Mouse (Mus musculus) erythroid progenitor cell, adult 5-6 weeks (primary cell): ENCODE measurements around the gene Ctnnbl1. TPM values are rescaled to one million over a fixed set of nuclear protein-coding genes. Genes with fewer than 3 reads are reported as not detected.

Experiments
- ATAC-seq: replicated peaks from 2 replicates; pipeline ENCODE4 v1.8.0; 2016; ENCODE audit warnings: moderate number of reproducible peaks, mild to moderate bottlenecking, moderate TSS enrichment, inconsistent platforms; ENCODE audit not compliant: poor library complexity, low FRiP score, severe bottlenecking
- total RNA-seq, 2 experiments: library from RNA; stranded (forward) in 1 of 2; stranded (reverse) in 1 of 2; fragments of 150-400 nt in 1 of 2; fragments of 186-747, 209-891 nt in 1 of 2; gene quantifications; 2 replicates each; pipeline versions ENCODE4 v1.2.3 to v1.2.4; 2015 to 2017; ENCODE audit warnings: low replicate concordance in 2 of 2

Ctnnbl1 gene
- total RNA-seq, 2 experiments from 2014 or later, result 4.2 to 9.5 TPM

DNA sequence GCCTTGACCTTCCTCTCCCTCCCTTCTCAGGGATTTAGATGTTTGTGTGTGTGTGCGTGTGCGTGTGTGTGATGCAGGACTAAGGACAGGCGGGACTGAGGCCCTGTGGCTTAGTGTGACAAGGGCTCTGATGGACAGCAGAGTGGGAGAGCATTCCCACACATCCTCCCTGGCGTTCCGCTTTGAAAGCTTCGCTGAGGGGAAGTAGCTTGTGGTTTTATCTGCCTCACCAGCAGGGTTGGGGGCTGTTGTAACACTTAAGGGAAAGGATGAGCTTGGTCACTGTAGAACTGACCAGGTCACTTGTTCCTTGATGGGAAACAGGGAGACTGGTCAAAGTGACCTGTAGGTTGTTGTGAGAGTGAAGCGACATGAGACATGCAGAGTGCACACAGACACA lies 121.1 kb downstream of the Ctnnbl1 start:
- ATAC-seq, result no peak

DNA sequence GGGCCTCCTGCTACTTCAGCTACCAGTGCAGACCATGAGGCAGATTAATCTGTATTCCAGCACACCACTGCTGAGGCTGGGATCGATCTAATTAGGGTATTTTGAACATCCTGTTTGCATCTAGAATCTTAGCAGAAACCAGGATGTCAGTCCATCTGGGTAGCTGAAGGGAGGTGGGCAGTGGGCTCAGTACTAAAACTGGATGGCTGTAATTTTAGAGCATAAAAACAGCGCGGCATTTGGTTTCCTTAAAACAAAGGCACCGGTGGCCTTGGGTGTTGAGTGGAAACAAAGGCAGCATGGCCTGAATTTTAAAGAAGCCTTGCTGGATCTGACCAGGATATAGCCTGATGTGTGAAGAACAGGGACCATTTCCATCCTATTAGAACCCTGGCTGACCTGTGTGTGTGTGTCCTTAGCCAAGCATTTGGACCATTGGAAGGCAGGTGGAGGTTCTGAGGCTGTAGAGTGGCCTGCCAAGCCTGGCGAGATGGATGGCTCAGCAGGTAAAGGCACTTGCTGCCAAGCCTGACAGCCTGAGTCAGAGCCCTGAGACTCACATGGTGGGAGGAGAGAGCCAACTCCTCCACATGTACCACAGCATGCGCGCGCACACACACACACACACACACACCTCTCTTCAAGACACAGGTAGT lies 122.0 kb downstream of the Ctnnbl1 start:
- ATAC-seq, result no peak

DNA sequence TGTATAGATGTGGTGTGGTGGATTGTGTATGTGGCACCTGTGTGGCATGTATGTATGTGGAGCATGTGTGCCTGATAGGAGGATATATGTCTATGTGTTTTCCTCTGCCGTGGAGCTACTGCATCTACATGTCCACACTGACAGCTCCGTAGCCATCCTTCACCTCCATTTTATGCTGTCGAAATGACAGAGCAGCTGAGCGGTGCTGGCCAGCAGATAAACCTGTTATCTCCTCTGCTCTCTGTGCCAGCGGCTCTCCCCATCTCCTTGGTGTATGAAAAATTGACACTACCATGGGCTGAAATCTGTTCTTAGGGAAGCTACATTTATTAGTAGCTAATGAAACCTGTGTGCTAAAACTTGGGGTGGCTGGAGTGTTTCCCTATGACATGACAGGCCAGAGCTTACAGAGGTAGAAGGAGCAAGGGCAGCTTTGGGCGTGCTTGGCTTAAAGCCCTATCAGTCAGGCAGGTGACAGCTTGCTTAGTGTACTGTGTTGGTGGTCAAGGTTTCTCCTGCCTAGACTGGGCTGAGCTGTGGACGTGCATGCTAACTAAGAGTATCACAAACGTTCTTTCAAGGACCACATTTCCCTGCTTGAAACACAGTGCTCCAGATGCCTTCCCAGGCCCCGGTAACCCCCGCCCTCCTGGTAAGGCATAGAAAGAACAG lies 124.2 kb downstream of the Ctnnbl1 start:
- no peak for ATAC-seq

DNA sequence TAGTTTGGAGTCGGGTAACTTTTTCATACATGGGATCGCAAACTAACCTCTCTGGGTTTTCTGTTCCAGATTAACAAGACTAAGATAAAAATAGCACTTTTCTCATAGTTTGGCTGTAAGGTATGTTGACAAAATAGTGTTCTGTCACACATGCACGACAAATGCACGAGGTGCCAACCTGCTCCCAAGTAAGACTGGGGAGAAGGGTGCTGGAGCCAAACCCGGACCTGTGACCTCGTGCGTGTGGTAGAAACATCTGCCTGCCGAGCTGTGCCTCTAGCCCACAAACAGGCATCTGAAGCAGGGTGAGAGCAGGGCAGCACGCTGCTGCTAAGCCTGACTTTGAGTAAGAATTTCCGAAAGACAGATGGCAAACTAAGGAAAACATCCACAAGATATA lies 125.1 kb downstream of the Ctnnbl1 start:
- ATAC-seq, result no peak

DNA sequence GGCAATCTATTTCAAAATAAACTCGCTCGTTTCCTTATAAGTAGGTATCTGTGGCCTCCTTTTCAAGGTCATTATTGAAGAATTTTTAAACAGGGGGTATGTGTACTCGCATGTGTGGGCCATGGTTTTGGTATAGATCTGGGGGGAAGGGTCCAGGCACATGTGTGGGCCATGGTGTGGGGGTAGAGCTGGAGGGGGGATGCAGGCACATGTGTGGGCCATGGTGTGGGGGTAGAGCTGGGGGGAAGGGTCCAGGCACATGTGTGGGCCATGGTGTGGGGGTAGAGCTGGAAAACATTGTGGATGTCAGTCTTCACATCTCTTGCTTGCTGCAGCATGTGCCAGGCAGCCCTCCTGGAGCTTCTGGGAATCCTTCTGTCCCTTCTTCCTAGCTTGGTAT lies 129.9 kb downstream of the Ctnnbl1 start:
- ATAC-seq, result no peak

DNA sequence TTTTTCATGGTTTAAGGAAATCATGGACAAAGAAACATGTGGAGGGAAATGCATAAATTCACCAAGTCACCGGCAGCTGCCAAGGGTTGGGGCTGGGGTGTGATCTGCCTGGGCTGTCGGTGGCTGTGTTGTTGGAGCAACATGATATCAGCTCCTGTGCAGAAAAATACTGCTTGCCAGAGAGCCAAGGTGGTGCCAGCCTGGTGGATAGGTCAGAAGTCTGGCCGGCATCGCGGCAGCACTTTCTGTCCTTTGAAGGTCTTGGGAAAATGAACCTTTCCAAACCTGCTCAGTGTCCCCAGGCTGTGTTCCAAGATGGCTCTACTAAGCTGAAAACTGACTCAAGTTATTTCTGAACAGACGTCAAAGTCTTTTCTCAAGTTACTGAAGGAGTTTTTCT lies 133.0 kb downstream of the Ctnnbl1 start:
- ATAC-seq, result no peak

DNA sequence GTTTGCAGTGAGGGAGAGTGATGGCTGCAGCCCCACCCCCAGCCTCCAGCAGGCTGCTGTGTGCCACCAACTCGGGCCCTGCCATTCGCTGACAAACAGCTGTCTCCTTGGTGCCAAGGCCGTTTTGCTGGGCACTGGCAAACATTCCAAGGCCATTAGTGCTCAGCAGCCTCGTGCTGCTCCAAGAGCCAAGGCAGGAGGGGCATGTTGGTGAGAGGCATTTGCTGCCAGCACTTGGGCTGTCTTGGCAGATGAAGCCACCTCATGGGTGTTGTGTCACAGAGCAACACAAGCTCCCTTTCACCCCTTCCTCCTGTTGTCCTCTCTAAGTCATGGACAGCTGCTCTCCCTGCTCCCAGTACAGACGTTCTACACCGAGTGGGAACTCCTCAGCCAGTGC lies 136.0 kb downstream of the Ctnnbl1 start:
- ATAC-seq, result no peak

DNA sequence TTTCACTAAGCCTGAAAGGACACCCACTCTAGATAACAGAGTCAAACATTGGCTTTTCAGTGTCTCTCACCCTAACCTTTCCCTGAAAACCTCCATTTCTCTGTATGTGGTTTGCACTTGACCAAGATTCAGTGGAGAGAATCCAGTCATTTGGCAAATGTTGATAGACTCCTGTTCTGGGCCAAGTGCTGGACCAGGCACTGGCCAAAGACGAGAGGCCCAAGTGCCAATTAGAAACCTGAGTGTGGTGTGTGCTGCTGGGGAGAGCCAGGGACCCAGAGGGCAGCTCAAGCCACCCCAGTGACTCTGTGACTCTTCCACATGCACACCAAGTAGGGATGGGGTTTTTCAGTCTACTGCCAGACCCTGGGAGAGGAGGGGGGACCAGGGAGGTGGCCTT lies 136.5 kb downstream of the Ctnnbl1 start:
- ATAC-seq, result no peak

DNA sequence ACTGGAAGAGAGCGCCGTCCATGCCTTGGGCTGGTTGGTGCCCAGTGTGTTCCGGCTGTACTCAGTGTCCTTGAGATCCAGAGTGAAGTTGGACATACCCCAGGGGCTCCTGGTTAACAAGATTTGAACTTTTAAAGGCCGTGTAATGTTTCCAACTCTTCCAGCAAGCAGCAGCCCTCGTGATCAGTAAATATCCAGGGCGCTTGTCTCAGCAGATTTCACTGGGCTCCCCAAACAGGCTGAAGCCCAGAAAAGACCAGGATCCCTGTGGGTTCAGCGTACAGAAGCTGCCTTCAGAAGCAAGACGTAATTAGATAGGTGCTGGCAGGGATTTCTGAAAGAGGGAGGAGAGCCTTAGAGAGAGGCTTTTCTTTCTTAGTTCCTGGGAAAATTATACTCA lies 137.9 kb downstream of the Ctnnbl1 start:
- no peak for ATAC-seq

DNA sequence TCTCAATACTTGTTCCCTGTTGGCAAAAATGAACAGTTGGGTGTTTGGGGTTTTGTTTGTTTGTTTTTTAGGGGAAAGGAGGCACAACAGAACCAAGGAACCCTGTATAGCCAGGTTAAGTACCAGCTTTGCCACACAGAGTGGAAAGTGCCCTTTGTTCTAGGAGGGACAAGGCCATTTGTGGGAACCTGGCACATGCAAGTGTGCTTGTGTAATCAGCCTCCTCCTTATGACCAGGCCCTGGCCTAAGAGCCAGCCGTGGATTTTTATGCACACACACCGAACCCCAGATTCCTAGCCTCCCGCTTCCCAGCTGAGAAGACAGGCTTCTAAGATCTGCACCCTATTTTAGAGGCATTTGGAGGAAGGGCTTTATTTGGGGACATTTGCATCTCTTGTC lies 140.2 kb downstream of the Ctnnbl1 start:
- ATAC-seq, result no peak

DNA sequence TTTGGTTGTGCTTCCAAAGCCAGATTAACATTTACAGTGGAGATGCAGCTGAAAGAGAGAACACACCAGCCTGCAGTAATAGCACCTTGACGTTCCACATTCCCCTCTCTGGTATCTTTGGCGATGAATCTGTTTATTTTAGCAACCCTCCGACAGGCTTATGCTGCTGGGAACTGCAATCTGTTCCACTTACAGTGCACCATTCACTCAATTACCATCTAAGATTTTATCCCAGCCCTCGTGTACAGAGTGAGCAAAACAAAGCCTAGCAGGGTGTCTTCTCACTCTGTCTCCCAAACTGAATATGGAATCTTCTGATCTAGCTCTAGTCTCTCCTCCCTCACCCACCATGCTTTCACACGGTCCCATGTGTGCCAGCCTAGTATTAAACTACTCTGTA lies 140.8 kb downstream of the Ctnnbl1 start:
- no peak for ATAC-seq

DNA sequence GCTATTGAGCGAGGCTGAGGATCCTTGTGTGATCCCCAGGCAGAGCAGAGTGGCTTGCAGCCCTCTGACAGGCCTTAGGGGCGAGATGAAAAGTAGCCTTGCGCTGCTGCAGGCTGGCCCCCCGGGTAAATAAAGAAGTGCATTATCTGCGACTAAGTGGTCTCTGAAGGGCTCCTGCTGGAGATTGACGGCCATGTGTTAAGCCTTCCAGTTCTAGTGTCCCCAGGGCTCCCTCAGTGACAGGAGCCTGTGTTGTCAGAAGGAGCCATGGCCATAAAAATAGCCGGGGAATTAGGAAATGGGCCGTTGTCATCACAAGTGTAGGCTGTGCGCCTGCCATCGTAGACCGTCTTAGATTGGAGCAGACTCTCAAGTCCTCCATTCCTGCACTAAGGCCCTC lies 144.7 kb downstream of the Ctnnbl1 start:
- ATAC-seq, result no peak

DNA sequence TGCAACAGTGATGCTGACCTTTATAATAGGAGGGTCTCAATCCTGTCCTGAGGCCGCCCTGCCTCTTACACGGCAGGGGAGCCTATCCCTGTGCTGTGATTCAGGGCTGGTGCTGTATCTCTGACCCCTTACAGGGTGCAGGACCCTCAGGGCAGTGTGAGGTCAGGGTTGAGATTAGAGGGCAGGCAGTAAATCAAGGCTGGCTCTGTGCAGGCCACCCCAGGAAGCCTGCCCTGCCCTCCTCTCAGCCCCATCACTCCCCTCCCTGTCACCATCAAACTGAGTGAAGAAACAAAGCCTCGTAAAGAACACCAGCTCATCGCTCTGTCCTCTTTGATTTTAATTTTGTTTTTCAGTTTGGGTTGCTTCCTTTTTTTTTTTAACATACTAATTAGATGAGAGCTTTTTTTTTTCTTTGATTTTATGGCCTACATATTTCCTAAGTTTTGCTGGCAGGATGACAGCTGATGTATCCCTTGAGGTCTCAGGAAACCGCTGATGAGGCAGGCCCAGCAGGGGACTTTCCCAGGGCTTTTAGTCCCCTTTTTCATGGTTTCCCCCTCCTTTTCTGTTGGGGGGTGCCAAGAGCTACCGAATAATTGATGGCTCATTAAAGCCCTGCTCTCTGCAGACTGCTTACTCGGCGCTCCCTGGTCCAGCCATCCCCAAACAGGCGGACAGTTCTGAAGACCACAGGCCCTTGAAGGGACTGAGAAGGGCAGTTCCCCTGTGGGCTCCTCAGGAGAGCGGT lies 150.2 kb downstream of the Ctnnbl1 start:
- no peak for ATAC-seq

DNA sequence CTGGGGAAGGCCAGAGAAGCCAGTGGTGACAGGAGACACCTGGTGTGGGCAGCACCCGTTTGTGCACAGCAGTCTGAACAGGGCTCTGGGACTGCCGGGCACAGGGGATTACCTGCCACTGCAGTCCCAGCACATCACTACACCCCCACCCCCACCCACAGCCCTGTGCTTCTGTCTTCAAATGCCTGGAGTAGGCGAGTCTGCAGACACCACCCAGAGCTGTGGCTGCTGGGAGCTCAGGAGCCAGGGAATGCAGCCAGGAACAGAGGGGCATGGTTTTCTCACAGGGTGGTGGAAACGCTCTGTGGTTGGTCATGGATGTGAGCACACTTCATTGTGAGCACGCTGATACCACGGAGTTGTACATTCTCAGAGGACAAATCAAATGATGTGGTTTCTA lies 154.0 kb downstream of the Ctnnbl1 start:
- ATAC-seq, result no peak

DNA sequence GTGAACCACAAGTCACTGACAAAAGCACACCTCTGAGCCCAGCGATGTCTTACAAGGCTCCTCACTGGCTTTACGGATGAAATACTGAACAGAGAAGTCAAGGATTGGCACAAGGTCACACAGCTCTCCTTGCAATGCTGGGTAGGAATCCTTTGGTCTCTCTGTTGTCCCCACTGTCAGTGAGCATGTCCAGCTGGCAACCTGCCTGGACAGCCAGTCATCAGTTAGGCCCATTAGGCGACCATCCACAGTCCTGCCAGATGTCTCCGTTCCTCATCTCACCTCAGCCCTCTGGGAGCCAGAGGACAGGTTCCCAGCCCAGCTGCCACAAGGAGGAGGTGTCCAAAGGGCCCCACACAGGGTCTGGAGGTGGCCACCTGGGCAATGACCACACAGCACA lies 159.9 kb downstream of the Ctnnbl1 start:
- ATAC-seq, result no peak

DNA sequence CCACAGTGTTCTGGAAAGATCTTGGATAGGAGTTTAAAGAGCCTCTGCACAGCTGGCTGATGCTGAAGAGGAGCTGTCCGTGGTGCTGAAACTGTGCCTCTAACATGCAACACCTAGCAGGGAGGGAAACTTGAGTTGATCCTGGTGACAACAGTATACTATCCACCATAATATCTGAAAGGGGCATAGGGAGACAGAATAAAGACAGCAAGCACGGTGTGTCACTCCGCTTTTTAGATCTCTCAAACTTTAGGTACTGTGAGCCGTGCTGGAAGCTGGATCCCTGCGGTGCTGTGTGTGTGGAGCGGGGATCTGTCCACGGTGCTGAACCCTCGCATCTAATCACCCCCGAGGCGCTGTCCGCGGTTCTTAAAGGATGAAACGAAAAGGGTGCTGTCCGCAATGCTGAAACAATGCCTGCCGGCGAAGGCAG lies 176.0 kb downstream of the Ctnnbl1 start:
- ATAC-seq, result 0 out of 2 replicates have a peak, but pooled peaks have one; percentile 42

DNA sequence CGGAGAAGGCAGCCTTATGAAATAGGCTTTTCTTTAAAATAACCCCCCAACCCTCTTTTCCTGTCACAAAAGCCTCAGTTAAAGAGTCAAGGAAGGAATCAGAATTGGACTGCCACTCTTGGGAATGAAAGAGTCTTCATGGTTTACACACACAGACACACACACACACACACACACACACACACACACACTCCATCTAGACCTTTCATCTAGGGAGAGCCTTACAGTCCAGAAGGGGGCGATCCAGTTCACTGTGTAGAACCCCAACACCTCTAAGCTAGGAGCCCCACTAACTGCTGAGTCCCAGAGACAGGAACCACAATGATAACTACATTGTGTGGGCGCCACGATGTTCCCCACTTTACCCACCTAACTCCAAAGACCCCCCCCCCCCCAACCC lies 176.5 kb downstream of the Ctnnbl1 start:
- ATAC-seq, result no peak

DNA sequence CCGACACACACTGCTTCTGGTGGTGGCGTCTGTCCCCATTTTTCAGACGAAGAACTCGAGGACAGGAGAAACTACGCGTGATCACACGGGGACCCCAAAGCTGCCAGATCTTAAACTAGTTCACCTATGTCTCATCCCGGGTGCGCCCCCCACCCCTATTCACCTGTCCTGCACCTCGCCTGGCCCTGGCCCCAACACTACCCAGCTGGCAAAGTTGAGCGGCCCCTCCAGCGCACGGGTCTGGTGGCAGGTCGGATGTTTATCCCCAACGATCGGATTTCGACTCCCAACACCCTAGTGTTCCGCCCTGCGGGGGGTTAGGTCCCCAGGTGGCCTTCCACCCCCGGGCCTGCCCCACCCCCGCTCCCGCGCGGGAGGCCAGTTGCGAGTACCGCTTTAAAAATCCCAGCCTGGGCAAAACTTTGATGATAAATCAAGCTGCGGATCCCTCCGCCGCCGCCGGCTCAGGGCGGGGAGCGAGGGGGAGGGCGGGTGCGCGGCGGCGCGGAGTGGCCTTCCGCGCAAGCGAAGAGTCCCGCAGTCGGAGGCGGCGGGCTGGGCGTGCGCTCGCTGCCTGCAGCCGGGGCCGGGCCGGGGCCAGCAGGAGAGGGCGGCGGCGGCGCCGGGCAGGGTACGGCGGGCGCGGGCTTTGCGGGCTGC lies 177.0 kb downstream of the Ctnnbl1 start, which contains the start of gene Vstm2l:
TSS of gene Vstm2l (plus strand) at position 549 of the 660 bp plus-strand sequence.
- ATAC-seq, result no peak

DNA sequence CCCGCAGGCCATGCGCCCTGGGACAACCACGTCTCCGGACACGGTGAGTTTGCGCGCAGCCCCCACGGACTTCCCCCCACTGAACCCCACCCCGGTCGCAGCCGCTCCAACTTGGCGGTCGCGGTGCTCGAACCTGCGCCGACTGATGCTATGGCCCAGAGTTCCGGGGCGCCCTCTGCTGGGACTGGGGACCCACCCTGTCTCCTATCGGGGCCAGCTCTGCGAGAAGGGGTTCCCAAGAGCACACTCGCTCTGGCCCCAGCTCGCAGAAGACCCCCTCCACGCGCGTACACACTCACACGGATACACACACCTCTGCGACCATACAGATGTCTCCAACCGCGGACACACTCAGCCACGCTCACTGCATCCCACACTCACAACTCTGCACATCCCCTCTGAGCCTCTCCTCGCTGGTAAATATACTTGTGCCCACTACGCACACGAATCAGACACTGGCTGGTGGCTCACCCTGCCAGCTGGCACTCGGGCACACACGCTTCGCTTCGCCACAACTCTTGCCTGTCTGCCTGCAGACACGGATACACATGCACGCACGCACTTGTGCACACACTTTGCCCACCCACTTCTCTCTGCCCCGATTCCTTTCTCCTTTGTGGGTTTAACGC lies 177.8 kb downstream of the Ctnnbl1 start:
- ATAC-seq, result no peak

DNA sequence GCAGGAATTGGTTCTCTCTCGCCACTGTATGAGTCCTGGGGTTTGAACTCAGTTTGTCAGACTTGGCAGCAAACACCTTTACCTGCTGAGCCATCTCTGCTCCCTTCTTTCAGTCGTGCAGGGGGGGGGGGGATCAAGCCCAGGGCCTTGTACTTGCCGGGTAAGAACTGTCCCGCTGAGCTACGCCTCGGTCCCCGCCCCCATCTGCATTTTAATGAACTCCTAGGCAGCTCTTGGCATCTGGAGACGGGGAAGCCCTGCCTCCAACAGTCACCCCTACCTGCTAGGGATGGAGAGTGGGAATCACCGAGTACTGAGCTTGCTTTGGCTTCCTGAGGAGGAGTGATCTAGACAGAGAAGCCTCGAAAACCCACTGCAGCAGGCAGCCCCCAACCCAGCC lies 181.3 kb downstream of the Ctnnbl1 start:
- no peak for ATAC-seq
